Mouse (Mus musculus) bone marrow, adult 2 months (tissue): ENCODE data around the gene Ttbk1.

Experiments used
- CTCF ChIP-seq: fragments of 200-500 bp; IDR thresholded peaks from 2 replicates; pipeline ENCODE4 v1.5.1; 2011; ENCODE audit warnings: low read length, control low read depth; ENCODE audit not compliant: control insufficient read depth, insufficient read depth
- POLR2A ChIP-seq: fragments of 200-500 bp; IDR thresholded peaks from 2 replicates; pipeline ENCODE4 v1.6.1; 2011; ENCODE audit warnings: low read depth, mild to moderate bottlenecking, control low read depth, low read length, borderline replicate concordance; ENCODE audit not compliant: control insufficient read depth

DNA sequence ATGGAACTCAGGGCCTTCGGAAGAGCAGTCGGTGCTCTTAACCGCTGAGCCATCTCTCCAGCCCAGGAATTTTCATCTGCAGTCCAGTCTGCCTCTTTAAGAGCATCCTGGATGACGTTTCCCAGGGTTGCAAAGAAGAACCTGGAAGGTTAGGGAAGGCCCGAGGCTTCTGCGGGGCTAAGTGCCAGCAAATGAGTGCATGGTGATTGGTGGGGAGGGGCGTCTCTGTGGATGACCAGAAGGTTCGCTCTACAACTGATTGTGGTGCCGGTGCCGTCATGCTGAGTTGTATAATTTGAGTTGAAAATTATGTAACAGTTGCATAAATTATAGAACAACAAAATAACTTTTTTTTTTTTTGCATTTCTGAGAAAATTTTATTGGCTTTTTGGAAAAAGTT lies 48.3 kb downstream of the Ttbk1 start:
- TF ChIP-seq CTCF (no peak), POLR2A (no peak)
